Comparison of ENCODE assay signal across 8 mouse cellular contexts in genomic region chr8:45885775-45886174, GRCm38 (mm10). TPM values are rescaled to one million over a fixed set of nuclear protein-coding genes. Genes with fewer than 3 reads are reported as not detected.
DNase-seq lines count a peak whose midpoint lies in the region; ATAC-seq and TF ChIP-seq lines count a peak whose summit lies in the region.

No protein-coding gene starts in this region.

- no peak overlapping the region for H3K27ac ChIP-seq in cortical plate, adult 2 months (ENCODE audit: insufficient read depth, low read length)
- no peak overlapping the region for H3K27ac ChIP-seq in hindbrain, embryonic 13.5 days
- H3K27ac ChIP-seq in midbrain, embryonic 12.5 days (replicated peaks) = no peak overlapping the region

- peaks cover 28% of the 10 kb centered on the region for H3K27me3 ChIP-seq in hindbrain, embryonic 13.5 days
- peaks cover 29% of the 10 kb centered on the region for H3K27me3 ChIP-seq in midbrain, embryonic 12.5 days

- H3K9me3 ChIP-seq in hindbrain, embryonic 13.5 days = no peaks in the 10 kb centered on the region
- H3K9me3 ChIP-seq in midbrain, embryonic 12.5 days = no peaks in the 10 kb centered on the region

- no peak for TF ChIP-seq POLR2A in cortical plate, adult 2 months (IDR thresholded peaks at IDR 0.05; ENCODE audit: extremely low read depth, insufficient read depth, low read length)

- 39% methylated on average over 2 of the region's 2 CpGs for WGBS in hindbrain, embryonic 13.5 days
- 42% methylated on average over 2 of the region's 2 CpGs for WGBS in midbrain, embryonic 12.5 days

- ATAC-seq in hindbrain, embryonic 13.5 days (ENCODE audit: low FRiP score) = peak; percentile 39; the same call in 1 of the 2 replicates
- ATAC-seq in midbrain, embryonic 12.5 days (ENCODE audit: low FRiP score, low read depth) = peak; percentile 64
- ATAC-seq in activated CD4-positive, CD25-positive, alpha-beta regulatory T cell, adult 4 months = no peak

- TF ChIP-seq CTCF in cortical plate, adult 2 months (IDR thresholded peaks at IDR 0.05; ENCODE audit: extremely low read depth, insufficient read depth, low read length) = no peak

- H3K4me1 ChIP-seq in cortical plate, adult 2 months (ENCODE audit: control insufficient read depth, insufficient read depth, low read length) = no peaks in the 10 kb centered on the region
- peaks cover 21% of the 10 kb centered on the region for H3K4me1 ChIP-seq in hindbrain, embryonic 13.5 days (replicated peaks)
- peaks cover 16% of the 10 kb centered on the region for H3K4me1 ChIP-seq in midbrain, embryonic 12.5 days

- no peaks in the 10 kb centered on the region for H3K36me3 ChIP-seq in hindbrain, embryonic 13.5 days
- H3K36me3 ChIP-seq in midbrain, embryonic 12.5 days = no peaks in the 10 kb centered on the region

- H3K4me2 ChIP-seq in hindbrain, embryonic 13.5 days = peak overlapping the region; percentile 69
- peak overlapping the region; percentile 68 for H3K4me2 ChIP-seq in midbrain, embryonic 12.5 days (replicated peaks)

- peak overlapping the region; percentile 58 for H3K9ac ChIP-seq in hindbrain, embryonic 13.5 days
- peak overlapping the region; percentile 32; the same call in 1 of the 2 replicates for H3K9ac ChIP-seq in midbrain, embryonic 12.5 days (replicated peaks)

- H3K4me3 ChIP-seq in cortical plate, adult 2 months (ENCODE audit: insufficient read depth, low read length) = peak overlapping the region; percentile 17; the same call in 1 of the 2 replicates
- peak overlapping the region; percentile 39 for H3K4me3 ChIP-seq in hindbrain, embryonic 13.5 days
- H3K4me3 ChIP-seq in midbrain, embryonic 12.5 days = peak overlapping the region; percentile 39

- DNase-seq in cerebellum, postnatal 10 days = peak; percentile 25 to 31
- DNase-seq in cerebellum, adult 18-20 months = no peak
- DNase-seq in spleen, adult 12 weeks (ENCODE audit: low spot score) = no peak
- no peak for DNase-seq in thymus, postnatal 4 days

RNA-seq across cellular contexts. Expression of gene Pdlim3, which starts 0.5 kb away (rescaled TPM):
- 2.7 and 2.8 TPM in 2 replicates for polyA plus RNA-seq in cortical plate, adult 2 months (2012; rRNA removed)
- polyA plus RNA-seq in hindbrain, embryonic 13.5 days (2015; fragmentation: Nextera tagmentation; extraction: Ambion mirVana) = 18.1 and 20.0 TPM in 2 replicates
- polyA plus RNA-seq in midbrain, embryonic 12.5 days (2016; fragmentation: Nextera tagmentation; extraction: Ambion mirVana) = 23.1 and 30.5 TPM in 2 replicates
- not detected for polyA plus RNA-seq in activated CD4-positive, CD25-positive, alpha-beta regulatory T cell, adult 4 months (2017; shearing (Covaris generic))

RNA-seq across cellular contexts. Expression of gene Ccdc110, which starts 48.6 kb away (rescaled TPM):
- polyA plus RNA-seq in cortical plate, adult 2 months (2012; rRNA removed) = 0.25 and 0.44 TPM in 2 replicates
- 0.06 and 0.19 TPM in 2 replicates for polyA plus RNA-seq in hindbrain, embryonic 13.5 days (2015; fragmentation: Nextera tagmentation; extraction: Ambion mirVana)
- polyA plus RNA-seq in midbrain, embryonic 12.5 days (2016; fragmentation: Nextera tagmentation; extraction: Ambion mirVana) = not detected in 2 replicates
- polyA plus RNA-seq in activated CD4-positive, CD25-positive, alpha-beta regulatory T cell, adult 4 months (2017; shearing (Covaris generic)) = not detected

Comparison
In these comparisons a context has a peak if more than half of its experiments do, and no peak if none do; other contexts are left out.
1. DNase-seq: peak in cerebellum, postnatal 10 days (2 of 2); none in cerebellum, adult 18-20 months (0 of 2), spleen, adult 12 weeks (single experiment) and thymus, postnatal 4 days (single experiment).
2. Peak in every context shown above with its lines, with median percentiles within 50 percentile points of each other: H3K4me3 ChIP-seq.